Mouse (Mus musculus): ENCODE data around the gene Olfr710.
"Not testable (repeated sequence)": the region's sequence is repeated elsewhere in the genome, so short reads cannot be mapped to it uniquely, and the experiment has no call there.

Gene Olfr710

GRCm38 (mm10) chr7:106948212-106948611, at the start of gene Olfr710:
Gene Olfr710 (minus strand): TSS chr7:106948312.
- DNase-seq, result no peak

- DNase-seq, result no peak
Measured at GRCm38 (mm10) chr7:106985236-106985635, 37.1 kb upstream of the Olfr710 start.

GRCm38 (mm10) chr7:106975353-106975752, 27.2 kb upstream of the Olfr710 start, which contains the start of gene Olfr711:
Gene Olfr711 (minus strand): TSS chr7:106975453.
- no peak for DNase-seq

- DNase-seq, result not testable (repeated sequence)
Measured at GRCm38 (mm10) chr7:106967503-106967902, 19.4 kb upstream of the Olfr710 start.

- DNase-seq, result no peak
Measured at GRCm38 (mm10) chr7:106963837-106964236, 15.7 kb upstream of the Olfr710 start, which contains the start of gene Olfr6. Gene Olfr6 (minus strand): TSS chr7:106963937.

GRCm38 (mm10) chr7:106932119-106932518, 16.0 kb downstream of the Olfr710 start, which contains the start of gene Olfr709-ps1:
Gene Olfr709-ps1 (minus strand): TSS chr7:106932219.
- DNase-seq, result no peak

- DNase-seq, result not testable (repeated sequence)
Measured at GRCm38 (mm10) chr7:106920961-106921360, 27.2 kb downstream of the Olfr710 start.

GRCm38 (mm10) chr7:106907676-106908075, 40.4 kb downstream of the Olfr710 start, which contains the start of gene Olfr1532-ps1:
Gene Olfr1532-ps1 (plus strand): TSS chr7:106908001.
- DNase-seq, result no peak

GRCm38 (mm10) chr7:106901141-106901540, 47.0 kb downstream of the Olfr710 start, which contains the start of gene Olfr707:
Gene Olfr707 (minus strand): TSS chr7:106901241.
- DNase-seq, result not testable (repeated sequence)

Data from right cerebral cortex, postnatal 25 days (tissue).